Mouse (Mus musculus): ENCODE measurements around the gene Dnajb4. TPM values are rescaled to one million over a fixed set of nuclear protein-coding genes. Genes with fewer than 3 reads are reported as not detected.

Dnajb4 gene
- polyA plus RNA-seq, 1 experiment from 2014 or later, result 41.3 TPM

DNA sequence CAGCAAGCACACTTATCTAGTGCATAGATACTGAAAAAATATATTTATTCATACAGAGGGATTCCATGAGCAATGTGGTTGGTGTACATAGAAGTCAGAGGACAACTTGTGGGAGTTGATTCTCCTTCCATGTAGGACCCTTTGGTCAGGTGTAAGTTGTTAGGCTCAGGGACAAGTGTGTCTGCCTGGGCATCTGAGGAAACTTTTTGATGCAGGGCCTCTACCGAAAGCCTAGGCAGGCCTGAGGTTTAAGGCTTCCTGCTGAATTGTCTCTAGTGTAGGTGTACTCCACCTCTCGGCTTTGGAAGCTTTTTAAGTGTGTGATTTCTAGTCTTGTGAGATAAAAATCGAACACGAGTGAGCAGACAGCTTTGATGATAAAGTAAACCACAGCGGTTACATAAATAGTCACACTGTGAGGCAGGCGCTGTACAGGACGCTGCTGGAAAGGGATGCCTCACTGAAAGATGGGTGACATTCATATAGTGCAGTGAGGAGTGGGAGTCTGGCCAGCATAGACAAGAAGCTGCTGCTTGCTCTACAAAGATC is 1.7 kb upstream of the Dnajb4 start:
- Histone ChIP-seq H3K4me3 (replicated peaks; ENCODE audit: low read depth, low read length) (peak overlapping the region; percentile 96), H3K36me3 (ENCODE audit: control insufficient read depth, insufficient read depth, low read length) (peaks cover 21% of the 10 kb centered on the region), H3K4me1 (ENCODE audit: control insufficient read depth, insufficient read depth, low read length) (peaks cover 30% of the 10 kb centered on the region), H3K9ac (replicated peaks; ENCODE audit: low read length) (peak overlapping the region; percentile 100), H3K9me3 (ENCODE audit: control insufficient read depth, low read length) (no peaks in the 10 kb centered on the region), H3K27ac (replicated peaks; ENCODE audit: low read depth, low read length) (peak overlapping the region; percentile 100; the same call in 1 of the 2 replicates), H3K27me3 (ENCODE audit: control insufficient read depth, insufficient read depth, low read length) (no peaks in the 10 kb centered on the region), H3K4me2 (ENCODE audit: low read length) (peak overlapping the region; percentile 88)
- DNase-seq, result peak; percentile 7
- 42% methylated on average over 7 of the region's 7 CpGs for WGBS
- no peak for ATAC-seq (ENCODE audit: low FRiP score, low TSS enrichment)

DNA sequence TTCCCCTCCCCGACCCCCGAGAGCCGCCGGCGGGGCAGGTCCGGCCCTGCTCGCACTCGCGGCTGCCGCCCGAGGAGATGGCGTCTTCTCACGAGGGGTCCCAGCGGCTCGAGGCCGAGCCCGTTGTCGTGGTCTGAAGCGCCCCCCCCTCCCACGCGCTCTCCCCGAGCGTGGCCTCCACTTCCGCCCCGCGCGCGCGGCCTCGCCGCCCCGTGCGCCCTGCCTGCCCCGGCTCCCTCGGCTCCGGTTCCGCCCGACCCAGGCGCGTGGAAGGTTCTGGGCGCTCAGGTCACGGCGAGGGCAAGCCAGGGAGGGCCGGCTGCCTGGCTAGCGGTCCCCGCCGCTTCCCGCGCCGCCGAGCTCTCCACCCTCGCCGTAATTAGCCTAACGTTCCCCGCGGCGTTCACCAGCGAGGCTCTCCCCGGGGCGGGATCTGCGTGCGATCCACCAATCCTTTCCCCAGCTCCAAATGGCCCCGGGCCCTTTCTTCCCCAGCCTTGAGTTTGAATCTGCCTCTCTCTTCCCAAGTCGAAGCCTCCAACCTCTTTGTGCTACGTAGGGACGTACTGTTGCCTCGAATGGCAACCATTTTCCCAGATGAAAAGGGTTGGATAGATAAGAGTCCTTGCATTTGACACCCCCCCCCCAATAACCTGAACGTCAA is 758 bp upstream of the Dnajb4 start:
- H3K36me3 ChIP-seq (ENCODE audit: control insufficient read depth, insufficient read depth, low read length), result peaks cover 12% of the 10 kb centered on the region; the same call in 1 of the 2 replicates

DNA sequence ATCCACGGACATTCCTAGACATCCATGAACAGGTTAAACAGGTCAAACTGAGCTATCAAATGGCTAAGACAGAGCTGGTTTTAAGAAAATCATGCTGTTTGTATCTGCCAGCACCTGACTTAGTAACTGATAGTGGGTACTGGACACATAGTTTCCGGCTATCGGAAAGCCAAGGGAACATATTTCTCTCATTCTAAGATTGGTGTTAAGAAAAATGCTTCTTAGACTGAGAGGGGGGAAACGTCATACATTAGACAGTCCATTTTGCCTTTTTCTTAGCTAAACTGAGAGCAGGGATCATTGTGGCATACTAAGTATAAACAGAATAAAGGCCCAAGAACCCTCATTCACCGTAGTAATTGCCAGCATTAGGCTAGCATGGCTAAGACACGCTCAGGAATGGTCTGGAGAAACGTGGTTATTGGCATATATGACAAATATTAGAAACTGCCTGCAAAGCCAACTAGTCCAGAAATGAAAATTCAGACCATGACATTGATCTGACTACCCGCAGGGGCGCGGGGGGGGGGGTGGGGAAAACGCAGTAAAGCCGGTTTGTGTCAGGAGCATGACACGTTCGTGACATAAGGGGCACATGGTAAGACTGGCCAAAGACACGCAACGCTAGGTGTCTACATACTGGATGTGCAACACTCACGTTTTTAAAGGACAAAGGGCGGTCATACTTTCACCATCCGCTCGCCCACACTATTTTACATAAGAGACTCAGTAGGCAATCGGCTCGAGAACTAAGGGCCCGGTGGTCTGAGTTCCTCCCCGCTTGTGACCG is 730 bp downstream of the Dnajb4 start:
- peaks cover 27% of the 10 kb centered on the region for H3K4me1 ChIP-seq (ENCODE audit: control insufficient read depth, insufficient read depth, low read length)
- H3K9me3 ChIP-seq (ENCODE audit: control insufficient read depth, low read length), result no peaks in the 10 kb centered on the region
- peak overlapping the region; percentile 96 for H3K4me3 ChIP-seq (replicated peaks; ENCODE audit: low read depth, low read length)
- H3K36me3 ChIP-seq (ENCODE audit: control insufficient read depth, insufficient read depth, low read length), result 0 out of 2 replicates have a peak, but pooled peaks cover 4% of the 10 kb centered on the region
- H3K27me3 ChIP-seq (ENCODE audit: control insufficient read depth, insufficient read depth, low read length), result no peaks in the 10 kb centered on the region
- WGBS, result 6% methylated on average over 25 of the region's 25 CpGs
- H3K4me2 ChIP-seq (ENCODE audit: low read length), result peak overlapping the region; percentile 69
- peak overlapping the region; percentile 100 for H3K9ac ChIP-seq (replicated peaks; ENCODE audit: low read length)
- peak; percentile 44 for ATAC-seq (ENCODE audit: low FRiP score, low TSS enrichment)
- peak; percentile 77 for DNase-seq
- peak overlapping the region; percentile 100 for H3K27ac ChIP-seq (replicated peaks; ENCODE audit: low read depth, low read length)

More for the DNA sequence above, 758 bp upstream of the Dnajb4 start:
- Histone ChIP-seq H3K9ac (replicated peaks; ENCODE audit: low read length) (peak overlapping the region; percentile 100), H3K4me3 (replicated peaks; ENCODE audit: low read depth, low read length) (peak overlapping the region; percentile 96), H3K4me2 (ENCODE audit: low read length) (peak overlapping the region; percentile 88), H3K4me1 (ENCODE audit: control insufficient read depth, insufficient read depth, low read length) (peaks cover 30% of the 10 kb centered on the region), H3K27me3 (ENCODE audit: control insufficient read depth, insufficient read depth, low read length) (no peaks in the 10 kb centered on the region), H3K27ac (replicated peaks; ENCODE audit: low read depth, low read length) (peak overlapping the region; percentile 100), H3K9me3 (ENCODE audit: control insufficient read depth, low read length) (no peaks in the 10 kb centered on the region)
- peak; percentile 73 for ATAC-seq (ENCODE audit: low FRiP score, low TSS enrichment)
- peak; percentile 82 for DNase-seq
- WGBS, result under 1% methylated on average over 66 of the region's 68 CpGs

DNA sequence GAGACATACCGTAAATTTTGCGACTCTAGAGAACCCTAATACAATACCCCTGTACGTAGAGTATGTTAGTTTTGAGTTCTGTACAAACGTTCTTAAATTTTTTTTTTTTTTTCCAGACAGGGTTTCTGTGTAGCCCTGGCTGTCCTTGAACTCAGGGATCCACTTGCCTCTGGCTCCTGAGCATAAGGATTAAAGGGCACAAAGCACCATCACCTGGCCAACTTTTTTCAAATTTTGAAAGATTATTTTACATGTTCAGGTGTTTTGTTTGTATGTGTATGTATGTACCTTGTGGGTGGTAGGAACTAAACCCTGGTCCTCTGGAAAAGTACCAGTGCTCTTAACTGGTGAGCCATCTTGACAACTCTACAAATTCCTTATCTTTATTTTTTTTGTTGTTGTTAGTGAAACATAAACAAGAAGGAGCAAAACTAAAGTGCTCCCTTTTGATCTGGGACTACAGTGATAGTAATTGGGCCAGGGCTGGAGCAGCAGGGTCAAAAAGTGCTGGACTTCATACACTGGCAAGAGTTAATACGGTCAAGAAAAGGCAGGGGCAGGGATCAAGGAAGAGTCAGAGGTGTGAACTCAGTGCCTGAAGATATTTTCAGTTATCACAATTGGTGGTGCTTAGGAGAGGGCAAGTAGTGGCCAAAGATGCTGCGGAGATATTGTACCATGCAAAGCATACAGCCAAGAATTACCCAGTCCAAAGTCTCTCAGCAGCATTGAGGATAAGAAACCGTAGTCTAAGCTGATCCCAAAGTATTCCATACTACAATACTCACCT is 1.8 kb downstream of the Dnajb4 start:
- no peak for DNase-seq

DNA sequence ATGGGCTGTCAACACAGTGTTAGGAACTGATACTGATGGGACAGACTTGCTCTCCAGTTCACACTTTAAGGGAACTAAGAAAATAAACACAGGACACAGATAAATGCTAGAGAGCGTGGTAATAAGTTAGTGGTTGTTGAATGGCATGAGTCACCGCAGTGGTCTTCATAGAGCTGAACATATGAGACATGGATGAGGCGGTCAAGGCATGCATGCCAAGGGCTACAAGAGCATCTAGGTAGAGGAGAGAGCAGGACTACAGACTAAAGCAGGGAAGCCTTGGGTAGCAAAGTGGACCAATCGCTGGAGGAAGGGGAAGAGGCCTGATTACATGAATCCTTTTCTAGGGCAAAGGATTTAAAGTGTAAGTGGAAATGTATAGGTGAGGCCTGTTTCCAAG is 2.9 kb downstream of the Dnajb4 start:
- Histone ChIP-seq H3K4me1 (ENCODE audit: control insufficient read depth, insufficient read depth, low read length) (peaks cover 13% of the 10 kb centered on the region), H3K27ac (replicated peaks; ENCODE audit: low read depth, low read length) (no peak overlapping the region), H3K36me3 (ENCODE audit: control insufficient read depth, insufficient read depth, low read length) (no peaks in the 10 kb centered on the region), H3K4me2 (ENCODE audit: low read length) (no peak overlapping the region), H3K4me3 (replicated peaks; ENCODE audit: low read depth, low read length) (no peak overlapping the region), H3K9ac (replicated peaks; ENCODE audit: low read length) (no peak overlapping the region), H3K27me3 (ENCODE audit: control insufficient read depth, insufficient read depth, low read length) (no peaks in the 10 kb centered on the region), H3K9me3 (ENCODE audit: control insufficient read depth, low read length) (no peaks in the 10 kb centered on the region)
- 98% methylated on average over 4 of the region's 4 CpGs for WGBS
- DNase-seq (no peak), ATAC-seq (ENCODE audit: low FRiP score, low TSS enrichment) (no peak)

More for the DNA sequence above, 1.8 kb downstream of the Dnajb4 start:
- 0 out of 2 replicates have a peak overlapping the region, but pooled peaks have one; percentile 20 for H3K9ac ChIP-seq (replicated peaks; ENCODE audit: low read length)
- peak overlapping the region; percentile 69 for H3K4me2 ChIP-seq (ENCODE audit: low read length)
- no peak overlapping the region for H3K4me3 ChIP-seq (replicated peaks; ENCODE audit: low read depth, low read length)
- H3K27ac ChIP-seq (replicated peaks; ENCODE audit: low read depth, low read length), result no peak overlapping the region
- no peak for ATAC-seq (ENCODE audit: low FRiP score, low TSS enrichment)
- H3K4me1 ChIP-seq (ENCODE audit: control insufficient read depth, insufficient read depth, low read length), result peaks cover 24% of the 10 kb centered on the region
- no peaks in the 10 kb centered on the region for H3K9me3 ChIP-seq (ENCODE audit: control insufficient read depth, low read length)
- WGBS, result 94% methylated on average over 7 of the region's 7 CpGs
- 0 out of 2 replicates have a peak, but pooled peaks cover 4% of the 10 kb centered on the region for H3K36me3 ChIP-seq (ENCODE audit: control insufficient read depth, insufficient read depth, low read length)
- H3K27me3 ChIP-seq (ENCODE audit: control insufficient read depth, insufficient read depth, low read length), result no peaks in the 10 kb centered on the region

DNA sequence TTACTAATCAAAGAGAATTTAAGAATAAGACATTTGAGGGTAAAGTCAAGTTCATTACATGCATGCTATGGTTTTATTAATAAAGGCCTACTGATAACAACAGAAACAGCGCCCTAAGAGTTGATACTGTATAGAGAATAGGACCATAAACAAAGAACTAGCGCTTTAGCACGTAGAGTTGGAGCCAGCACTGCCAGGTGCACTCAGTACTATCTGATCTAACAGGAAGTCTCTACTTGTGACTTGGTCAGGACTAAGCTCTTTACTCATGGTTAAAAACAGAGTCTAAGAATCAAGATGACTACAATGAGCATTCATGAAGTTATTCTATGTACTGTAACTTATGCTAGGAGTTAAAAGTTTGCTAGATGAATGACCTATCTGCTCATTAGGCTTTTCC is 5.5 kb downstream of the Dnajb4 start:
- Histone ChIP-seq H3K4me2 (ENCODE audit: low read length) (no peak overlapping the region), H3K4me1 (ENCODE audit: control insufficient read depth, insufficient read depth, low read length) (peaks cover 5% of the 10 kb centered on the region), H3K27me3 (ENCODE audit: control insufficient read depth, insufficient read depth, low read length) (no peaks in the 10 kb centered on the region), H3K4me3 (replicated peaks; ENCODE audit: low read depth, low read length) (no peak overlapping the region), H3K36me3 (ENCODE audit: control insufficient read depth, insufficient read depth, low read length) (no peaks in the 10 kb centered on the region), H3K9me3 (ENCODE audit: control insufficient read depth, low read length) (no peaks in the 10 kb centered on the region), H3K27ac (replicated peaks; ENCODE audit: low read depth, low read length) (no peak overlapping the region), H3K9ac (replicated peaks; ENCODE audit: low read length) (no peak overlapping the region)
- 87% methylated on average over 3 of the region's 3 CpGs for WGBS
- DNase-seq (no peak), ATAC-seq (ENCODE audit: low FRiP score, low TSS enrichment) (no peak)

DNA sequence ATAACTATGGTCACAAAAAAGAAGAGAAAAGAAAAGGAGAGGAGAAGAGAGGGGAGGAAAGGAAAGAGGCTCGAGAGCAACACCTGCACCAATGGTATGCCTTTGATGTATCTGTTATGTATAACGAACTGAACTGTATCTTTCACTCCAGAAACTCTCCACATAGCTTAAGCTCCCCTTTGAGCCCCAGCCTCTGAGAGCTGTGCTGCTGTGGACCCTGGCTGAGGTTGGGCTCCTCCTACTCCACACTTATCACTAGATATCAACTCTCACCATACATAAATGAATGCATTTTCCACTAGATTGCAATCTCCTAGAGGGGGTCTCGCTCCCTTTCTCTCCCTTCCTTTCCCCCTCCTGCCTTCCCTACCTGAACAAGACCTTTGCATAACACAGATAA is 6.1 kb downstream of the Dnajb4 start:
- peaks cover 5% of the 10 kb centered on the region for H3K4me1 ChIP-seq (ENCODE audit: control insufficient read depth, insufficient read depth, low read length)
- H3K36me3 ChIP-seq (ENCODE audit: control insufficient read depth, insufficient read depth, low read length), result no peaks in the 10 kb centered on the region
- DNase-seq, result no peak
- no peaks in the 10 kb centered on the region for H3K9me3 ChIP-seq (ENCODE audit: control insufficient read depth, low read length)
- no peak overlapping the region for H3K9ac ChIP-seq (replicated peaks; ENCODE audit: low read length)
- 63% methylated on average over 3 of the region's 3 CpGs for WGBS
- ATAC-seq (ENCODE audit: low FRiP score, low TSS enrichment), result no peak
- no peak overlapping the region for H3K4me2 ChIP-seq (ENCODE audit: low read length)
- H3K27me3 ChIP-seq (ENCODE audit: control insufficient read depth, insufficient read depth, low read length), result no peaks in the 10 kb centered on the region
- no peak overlapping the region for H3K27ac ChIP-seq (replicated peaks; ENCODE audit: low read depth, low read length)
- no peak overlapping the region for H3K4me3 ChIP-seq (replicated peaks; ENCODE audit: low read depth, low read length)

DNA sequence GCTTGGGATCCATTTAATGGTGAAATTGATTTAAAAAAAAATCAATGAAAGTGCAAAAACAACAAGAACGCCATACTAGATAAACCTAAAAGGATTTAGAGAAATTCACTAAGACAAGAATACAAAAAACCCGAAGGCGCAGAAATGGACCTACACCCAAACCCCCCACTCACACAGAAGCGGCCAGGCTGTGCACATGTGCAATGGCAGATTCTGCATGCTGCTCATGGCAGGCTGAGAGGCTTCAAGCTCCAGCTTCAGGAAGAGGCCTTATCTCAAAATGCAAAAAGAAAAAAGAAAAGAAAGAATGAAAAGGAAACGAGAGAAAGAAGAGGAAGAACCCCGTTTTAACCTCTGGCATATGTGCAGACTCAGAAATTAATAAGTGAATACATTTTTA is 6.7 kb downstream of the Dnajb4 start:
- Histone ChIP-seq H3K9me3 (ENCODE audit: control insufficient read depth, low read length) (no peaks in the 10 kb centered on the region), H3K4me1 (ENCODE audit: control insufficient read depth, insufficient read depth, low read length) (peaks cover 2% of the 10 kb centered on the region), H3K4me2 (ENCODE audit: low read length) (no peak overlapping the region), H3K4me3 (replicated peaks; ENCODE audit: low read depth, low read length) (no peak overlapping the region), H3K27ac (replicated peaks; ENCODE audit: low read depth, low read length) (no peak overlapping the region), H3K27me3 (ENCODE audit: control insufficient read depth, insufficient read depth, low read length) (no peaks in the 10 kb centered on the region), H3K36me3 (ENCODE audit: control insufficient read depth, insufficient read depth, low read length) (no peaks in the 10 kb centered on the region), H3K9ac (replicated peaks; ENCODE audit: low read length) (no peak overlapping the region)
- WGBS, result 87% methylated on average over 6 of the region's 6 CpGs
- ATAC-seq (ENCODE audit: low FRiP score, low TSS enrichment) (no peak), DNase-seq (no peak)

All from midbrain, embryonic 14.5 days (tissue).